Mouse (Mus musculus): ENCODE results near the gene Psmd2.

The Psmd2 gene

DNA sequence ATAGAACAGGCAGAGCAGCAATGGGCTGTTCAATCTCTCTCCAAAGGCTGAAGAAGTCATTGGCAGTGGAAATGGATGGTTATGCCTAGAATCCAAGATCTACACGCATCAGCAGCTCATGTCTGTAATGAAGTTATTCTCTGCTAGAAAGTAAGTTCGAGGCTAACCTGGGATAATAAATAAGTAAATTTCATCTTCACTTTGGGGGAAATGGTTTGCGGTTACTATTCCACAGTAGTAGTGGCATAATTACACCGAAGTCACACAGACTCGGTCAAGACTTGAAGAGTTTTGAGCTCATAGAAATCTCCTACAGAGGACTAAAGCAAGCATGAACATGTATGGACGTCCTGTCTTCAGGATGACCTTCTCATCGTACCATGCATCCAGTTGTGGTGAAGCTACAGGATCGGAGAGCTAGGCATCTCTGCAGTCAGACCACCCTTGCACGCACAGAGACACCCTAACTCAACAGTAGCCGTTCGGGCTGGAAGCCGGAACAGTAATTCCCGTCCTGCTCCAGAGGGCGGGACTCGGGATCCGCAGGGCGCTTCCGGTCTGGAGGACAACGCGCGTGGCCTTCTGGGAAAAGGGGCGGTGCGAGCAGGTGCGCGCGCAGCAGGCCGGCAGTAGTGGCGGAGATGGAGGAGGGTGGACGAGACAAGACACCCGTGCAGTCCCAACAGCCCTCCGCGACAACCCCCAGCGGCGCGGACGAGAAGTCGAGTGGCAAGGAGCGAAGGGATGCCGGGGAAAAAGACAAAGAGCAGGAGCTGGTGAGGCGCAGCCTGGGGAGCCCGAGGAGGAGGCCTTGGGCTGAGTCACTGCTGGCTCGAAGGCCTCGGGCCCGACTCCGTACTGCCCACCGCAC is at the start of gene Psmd2:
Psmd2 (plus strand) TSS at position 577 of the 871 bp plus-strand sequence.
- peak; percentile 96 for DNase-seq (ENCODE audit: inconsistent ontology term)

DNA sequence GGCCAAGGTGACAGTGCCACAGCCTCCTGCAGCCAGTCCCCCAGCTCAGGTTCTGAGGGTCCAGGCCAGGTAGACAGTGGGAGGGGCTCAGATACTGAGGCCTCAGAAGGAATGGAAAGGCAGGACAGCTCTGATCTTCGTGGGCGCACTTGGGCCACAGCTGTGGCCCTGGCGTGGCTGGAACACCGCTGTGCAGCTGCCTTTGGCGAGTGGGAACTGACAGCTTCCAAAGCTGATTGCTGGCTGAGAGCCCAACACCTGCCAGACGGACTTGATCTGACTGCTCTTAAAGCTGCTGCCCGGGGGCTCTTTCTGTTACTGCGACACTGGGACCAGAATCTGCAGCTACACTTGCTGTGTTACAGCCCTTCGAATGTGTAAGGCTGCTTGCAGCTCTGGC is 46.7 kb upstream of the Psmd2 start:
- no peak for DNase-seq (ENCODE audit: inconsistent ontology term)

GRCm38 (mm10) chr16:20610501-20611356 is 40.7 kb upstream of the Psmd2 start:
- peak; percentile 84 for DNase-seq (ENCODE audit: inconsistent ontology term)

DNA sequence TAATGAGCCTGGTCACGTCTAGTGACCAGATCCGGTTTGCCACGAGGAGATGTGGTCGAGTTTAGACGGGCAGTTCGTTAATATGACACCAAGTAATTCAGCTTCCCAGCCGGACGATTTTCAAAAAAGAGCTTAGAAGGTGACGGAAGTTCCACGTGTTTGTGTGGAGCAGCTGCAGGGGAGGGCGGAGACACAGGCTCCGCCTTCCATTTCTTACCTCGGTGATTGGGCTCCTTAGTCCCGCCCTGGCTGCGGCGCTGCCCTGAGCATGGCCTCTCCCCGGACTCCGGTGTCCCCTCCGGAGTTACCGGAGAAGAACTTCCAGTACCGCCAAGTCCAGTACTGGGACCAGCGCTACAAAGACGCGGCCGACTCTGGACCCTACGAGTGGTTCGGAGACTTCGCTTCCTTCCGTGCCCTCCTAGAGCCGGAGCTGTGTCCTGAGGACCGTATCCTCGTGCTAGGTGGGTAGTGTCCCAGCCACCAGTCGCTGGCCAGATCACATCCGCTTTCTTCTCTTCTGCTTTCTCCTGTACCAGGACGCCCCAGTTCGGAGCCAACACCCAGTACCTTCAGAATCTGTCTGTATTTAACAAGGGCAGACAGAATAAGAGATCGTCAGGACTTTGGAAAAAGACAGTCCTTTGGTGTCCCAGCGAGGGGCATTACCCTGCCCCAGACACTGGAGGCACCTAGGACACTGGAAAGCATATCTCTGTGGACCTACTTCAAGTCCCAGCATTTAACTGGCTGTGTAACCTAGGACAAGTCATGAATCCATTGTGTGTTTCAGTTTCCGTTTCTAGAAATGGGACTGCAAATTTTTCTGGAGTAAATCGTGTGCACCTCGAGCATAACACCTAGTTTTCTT is 39.9 kb upstream of the Psmd2 start, which contains the start of the genes Eef1akmt4, Gm49333 and Alg3:
Eef1akmt4 (plus strand) TSS at position 237 of the 871 bp plus-strand sequence.
Gm49333 (plus strand) TSS at position 254 of the 871 bp plus-strand sequence.
Alg3 (minus strand) TSS at position 379 of the 871 bp plus-strand sequence.
- peak; percentile 92 for DNase-seq (ENCODE audit: inconsistent ontology term)

GRCm38 (mm10) chr16:20619541-20620398 is 31.7 kb upstream of the Psmd2 start:
- peak; percentile 52 for DNase-seq (ENCODE audit: inconsistent ontology term)

DNA sequence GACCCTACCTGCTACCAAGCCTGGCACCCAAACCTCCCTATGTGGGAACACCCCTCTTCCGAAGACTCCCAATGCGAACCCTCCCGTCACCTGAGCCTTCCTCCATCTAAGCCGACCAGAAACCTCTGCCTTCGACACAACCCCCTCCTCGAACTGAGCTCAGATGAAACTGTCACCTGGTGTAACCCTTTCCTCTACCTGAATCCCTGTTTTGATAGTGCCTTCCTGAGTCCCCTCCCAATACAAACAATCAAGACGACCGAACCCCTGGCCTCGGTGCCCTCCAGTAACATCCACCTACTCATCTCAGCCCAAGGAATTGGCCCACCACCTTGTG is 31.1 kb upstream of the Psmd2 start:
- DNase-seq (ENCODE audit: inconsistent ontology term) = peak; percentile 24

- peak; percentile 59 for DNase-seq (ENCODE audit: inconsistent ontology term)
Observed at GRCm38 (mm10) chr16:20620751-20621190, 30.7 kb upstream of the Psmd2 start.

DNA sequence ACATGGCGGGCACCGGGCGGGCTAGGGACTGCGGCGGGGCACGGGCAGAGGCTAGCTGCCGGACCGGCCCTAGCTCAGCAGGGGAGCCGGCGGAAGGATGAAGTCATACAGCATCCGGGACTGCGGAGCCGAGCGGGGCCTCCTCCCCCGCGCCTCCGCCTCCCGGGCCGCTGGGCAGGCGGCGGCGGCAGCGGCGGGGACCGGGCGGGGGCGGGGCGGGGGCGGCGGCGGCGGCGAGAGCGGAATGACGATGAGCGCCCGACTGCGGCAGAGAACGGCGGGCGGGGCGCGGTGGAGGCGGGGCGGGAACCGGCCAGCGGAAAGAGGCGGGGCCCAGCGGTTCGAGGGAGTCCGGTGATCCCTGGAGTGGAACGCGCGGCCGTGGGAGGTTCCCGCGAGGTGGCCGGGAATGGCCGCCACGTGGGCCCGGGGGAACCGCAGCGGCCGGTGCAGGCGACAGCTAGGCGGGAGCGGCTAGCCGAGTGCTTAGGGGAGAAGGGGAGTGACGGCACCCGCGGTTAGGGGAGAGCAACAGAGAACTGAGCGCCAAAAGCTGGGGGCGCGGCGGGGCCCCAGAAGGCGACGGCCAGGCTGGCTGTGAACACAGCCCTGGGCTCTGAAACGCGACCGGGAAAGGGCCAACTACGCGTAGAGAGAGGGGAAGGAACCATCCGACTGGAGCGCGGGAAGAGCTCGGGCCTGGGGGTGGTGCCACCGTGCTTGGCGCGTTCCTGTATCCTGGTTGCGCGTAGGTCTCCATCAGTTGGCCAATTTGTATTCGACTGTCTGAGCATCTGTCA is 30.1 kb upstream of the Psmd2 start, which contains the start of gene Camk2n2:
Camk2n2 (minus strand) TSS at position 97 of the 800 bp plus-strand sequence.
- DNase-seq (ENCODE audit: inconsistent ontology term) = peak; percentile 62

DNA sequence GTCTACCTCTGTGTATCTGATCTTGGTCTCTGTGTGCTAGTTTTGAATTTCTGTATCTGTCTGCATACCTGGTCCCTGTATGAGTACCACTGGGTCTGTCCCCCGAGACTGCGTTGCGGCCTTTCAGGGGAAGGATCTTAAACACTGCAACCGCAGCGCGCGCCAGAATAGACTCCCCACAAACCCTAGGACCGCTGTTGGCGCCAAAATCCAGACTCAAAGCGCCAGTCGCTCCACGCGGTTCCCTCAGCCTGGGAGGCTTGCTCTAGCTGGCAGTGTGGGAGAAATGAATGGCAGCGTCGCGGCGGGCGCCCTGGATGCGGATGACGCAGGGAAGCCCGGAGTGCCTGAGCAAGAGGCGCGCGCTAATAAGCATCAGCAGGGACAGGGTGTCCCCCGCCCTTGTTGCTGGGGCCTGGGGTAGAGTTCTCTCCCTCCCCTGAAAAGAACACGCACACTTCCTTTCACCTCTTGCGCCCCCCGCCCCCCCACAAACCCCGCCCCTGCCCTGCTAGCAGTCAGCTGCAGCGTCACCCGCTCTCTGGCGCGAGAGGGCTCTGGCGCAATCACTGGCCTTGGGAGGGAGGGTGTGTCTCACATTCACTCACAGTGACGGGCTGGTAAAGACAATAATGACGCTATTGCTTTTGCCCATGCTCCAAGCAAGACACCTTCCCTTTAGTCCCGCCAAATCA is 29.3 kb upstream of the Psmd2 start:
- peak; percentile 77 for DNase-seq (ENCODE audit: inconsistent ontology term)

DNA sequence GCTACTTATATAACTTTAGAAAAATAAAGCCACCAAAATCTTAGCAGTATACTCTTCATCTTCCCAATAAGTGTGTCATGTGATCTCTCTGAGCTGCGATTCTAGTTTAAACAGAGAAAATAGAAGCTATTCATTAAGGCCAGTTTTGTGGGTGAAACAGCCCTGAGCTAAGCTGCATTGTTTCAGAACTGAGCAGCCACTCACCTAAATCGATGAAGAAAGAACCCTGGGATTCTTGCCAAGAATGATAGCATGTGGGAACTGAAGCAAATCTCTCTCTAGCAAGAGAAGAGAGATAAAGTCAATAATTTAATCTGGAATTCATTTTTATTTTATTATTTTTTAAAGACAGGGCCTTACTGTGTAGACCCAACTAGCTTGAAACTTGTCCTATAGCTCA is 28.2 kb upstream of the Psmd2 start:
- DNase-seq (ENCODE audit: inconsistent ontology term) = no peak

- DNase-seq (ENCODE audit: inconsistent ontology term) = no peak
Observed at GRCm38 (mm10) chr16:20628871-20629391, 22.5 kb upstream of the Psmd2 start.

DNA sequence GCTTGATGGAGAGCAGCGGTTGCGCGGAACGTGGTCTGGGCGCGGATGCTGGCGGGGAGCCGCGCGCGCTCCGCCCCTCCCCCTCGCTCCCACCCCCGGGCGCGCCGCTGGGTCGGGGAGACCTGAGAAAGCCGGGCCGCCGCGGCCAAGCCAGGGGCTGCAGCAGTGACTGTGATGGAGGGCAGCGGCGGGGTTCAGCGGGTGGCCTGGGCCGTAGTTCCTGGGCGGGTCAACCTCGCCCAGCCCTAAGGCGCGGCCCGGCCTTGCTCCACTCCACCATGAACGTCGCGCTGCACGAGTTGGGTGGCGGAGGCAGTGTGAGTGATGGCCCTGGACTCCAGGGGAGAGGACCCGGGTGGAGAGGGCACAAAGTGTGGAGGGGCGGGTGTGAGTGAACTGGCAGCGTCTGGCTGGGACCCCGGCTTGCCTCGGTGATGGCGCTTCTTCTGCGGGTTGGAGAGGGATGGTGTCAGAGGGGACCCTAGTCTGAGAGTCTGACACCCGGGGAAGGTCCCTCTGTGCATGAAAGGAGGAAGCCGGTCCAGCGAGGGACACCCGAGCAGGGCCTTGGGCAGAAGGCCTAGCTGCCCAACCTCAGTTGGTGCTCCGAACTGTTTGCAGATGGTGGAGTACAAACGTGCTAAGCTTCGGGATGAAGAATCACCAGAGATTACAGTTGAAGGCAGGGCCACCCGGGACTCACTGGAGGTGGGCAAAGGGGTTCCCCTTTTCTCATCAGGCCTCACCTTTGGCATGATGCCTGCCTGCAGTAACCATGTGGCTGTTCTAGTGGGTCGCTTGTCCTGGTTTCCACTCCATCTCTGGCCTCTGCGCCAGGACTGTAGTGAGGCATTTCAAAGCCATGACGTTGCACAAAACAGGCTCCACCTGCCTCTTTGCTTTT is 21.5 kb upstream of the Psmd2 start, which contains the start of gene Ece2:
Ece2 (plus strand) TSS at position 98 of the 904 bp plus-strand sequence.
- peak; percentile 45 for DNase-seq (ENCODE audit: inconsistent ontology term)

- DNase-seq (ENCODE audit: inconsistent ontology term) = no peak
Observed at GRCm38 (mm10) chr16:20637410-20637809, 14.0 kb upstream of the Psmd2 start.

DNA sequence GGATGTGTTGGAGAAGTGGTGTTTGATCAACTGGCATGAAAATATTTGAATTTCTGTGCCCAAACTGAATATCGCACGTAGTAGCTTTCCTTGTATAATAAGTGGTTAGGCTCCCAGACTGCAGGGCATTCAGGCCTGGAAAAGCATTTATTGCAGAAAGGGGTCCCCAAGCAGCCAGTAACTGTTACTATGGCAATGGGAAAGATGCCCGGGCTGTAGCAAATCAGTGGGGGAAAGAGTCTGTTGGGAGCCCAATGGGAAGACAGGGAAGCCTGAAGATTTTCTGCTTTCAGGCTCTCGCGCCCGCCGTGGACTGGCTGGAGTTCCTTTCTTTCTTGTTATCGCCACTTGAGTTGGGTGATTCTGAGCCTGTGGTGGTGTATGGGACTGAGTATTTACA is 13.1 kb upstream of the Psmd2 start:
- DNase-seq (ENCODE audit: inconsistent ontology term) = no peak

GRCm38 (mm10) chr16:20642161-20642560 is 9.3 kb upstream of the Psmd2 start:
- DNase-seq (ENCODE audit: inconsistent ontology term) = peak; percentile 54

DNA sequence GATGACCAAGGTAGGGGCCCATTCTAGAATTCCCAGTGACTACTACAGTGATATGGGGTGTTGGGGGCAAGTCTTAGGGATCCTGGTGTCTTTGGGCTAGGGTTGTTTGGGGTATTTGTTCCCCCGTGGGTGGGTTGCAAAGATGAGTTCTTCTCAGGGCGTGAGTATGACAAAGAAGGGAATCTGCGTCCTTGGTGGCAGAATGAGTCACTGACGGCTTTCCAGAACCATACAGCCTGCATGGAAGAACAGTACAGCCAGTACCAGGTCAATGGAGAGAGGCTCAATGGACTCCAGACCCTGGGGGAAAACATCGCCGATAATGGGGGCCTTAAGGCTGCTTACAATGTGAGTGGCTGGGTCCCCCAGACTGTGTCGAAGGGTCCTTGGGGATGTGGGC is 7.5 kb upstream of the Psmd2 start:
- no peak for DNase-seq (ENCODE audit: inconsistent ontology term)

- DNase-seq (ENCODE audit: inconsistent ontology term) = no peak
Observed at GRCm38 (mm10) chr16:20651947-20652310, 477 bp downstream of the Psmd2 start.

- DNase-seq (ENCODE audit: inconsistent ontology term) = no peak
Observed at GRCm38 (mm10) chr16:20653315-20653714, 1.9 kb downstream of the Psmd2 start.
